ENCODE assay signal across 16 mouse cellular contexts in genomic region chr3:88365705-88366361, GRCm38 (mm10). TPM values are rescaled to one million over a fixed set of nuclear protein-coding genes. Genes with fewer than 3 reads are reported as not detected.
DNase-seq lines count a peak whose midpoint lies in the region; ATAC-seq lines count a peak whose summit lies in the region.
"Had no signal": no experiment of that assay in that cellular context is flagged by ENCODE, and none has a peak within 500 bp of the region (broad histone marks: within the 10 kb centered on the region; RNA-seq: fewer than 3 reads in every experiment).

No protein-coding gene starts in this region.

- H3K36me3 ChIP-seq in heart, embryonic 10.5 days: peaks cover 23% of the 10 kb centered on the region
- peaks cover 31% of the 10 kb centered on the region for H3K36me3 ChIP-seq in megakaryocyte, embryonic 14.5 days (replicated peaks; ENCODE audit: low read length)
- H3K36me3 ChIP-seq in hindbrain, embryonic 12.5 days: peaks cover 23% of the 10 kb centered on the region
- peaks cover 10% of the 10 kb centered on the region for H3K36me3 ChIP-seq in neural tube, embryonic 14.5 days (ENCODE audit: control insufficient read depth, insufficient read depth, low read length)

- peak overlapping the region; percentile 14 for H3K4me2 ChIP-seq in hindbrain, embryonic 12.5 days (replicated peaks)
- no peak overlapping the region for H3K4me2 ChIP-seq in neural tube, embryonic 14.5 days (ENCODE audit: low read depth, low read length)
- H3K4me2 ChIP-seq: midbrain, embryonic 11.5 days had no signal

- ATAC-seq in megakaryocyte, adult 5-6 weeks (ENCODE audit: poor library complexity, severe bottlenecking): no peak
- no peak for ATAC-seq in hindbrain, embryonic 12.5 days (ENCODE audit: low FRiP score)
- peak; percentile 20; the same call in 1 of the 2 replicates for ATAC-seq in neural tube, embryonic 14.5 days (ENCODE audit: low read depth)

- H3K9me3 ChIP-seq in heart, embryonic 10.5 days: peaks cover 8% of the 10 kb centered on the region; the same call in 1 of the 2 replicates
- H3K9me3 ChIP-seq in megakaryocyte, embryonic 14.5 days: peaks cover 31% of the 10 kb centered on the region
- peaks cover 8% of the 10 kb centered on the region for H3K9me3 ChIP-seq in hindbrain, embryonic 12.5 days (replicated peaks)
- H3K9me3 ChIP-seq in neural tube, embryonic 14.5 days (ENCODE audit: control insufficient read depth, low read length): no peaks in the 10 kb centered on the region

- no peak overlapping the region for H3K27ac ChIP-seq in heart, embryonic 10.5 days
- no peak overlapping the region for H3K27ac ChIP-seq in hindbrain, embryonic 12.5 days
- no peak overlapping the region for H3K27ac ChIP-seq in neural tube, embryonic 14.5 days (ENCODE audit: low read depth, low read length)
- H3K27ac ChIP-seq: left cerebral cortex, adult 2 months had no signal

- 29% methylated on average over 34 of the region's 34 CpGs for WGBS in heart, embryonic 10.5 days
- 42% methylated on average over 34 of the region's 34 CpGs for WGBS in hindbrain, embryonic 12.5 days
- 44% methylated on average over 34 of the region's 34 CpGs for WGBS in neural tube, embryonic 14.5 days

- peaks cover 49% of the 10 kb centered on the region for H3K4me1 ChIP-seq in heart, embryonic 10.5 days
- H3K4me1 ChIP-seq in megakaryocyte, embryonic 14.5 days: peaks cover 15% of the 10 kb centered on the region
- H3K4me1 ChIP-seq in hindbrain, embryonic 12.5 days: peaks cover 15% of the 10 kb centered on the region
- no peaks in the 10 kb centered on the region for H3K4me1 ChIP-seq in neural tube, embryonic 14.5 days (ENCODE audit: control insufficient read depth, insufficient read depth, low read length)

- H3K27me3 ChIP-seq in heart, embryonic 10.5 days (ENCODE audit: insufficient read depth, poor library complexity, severe bottlenecking): peaks cover 37% of the 10 kb centered on the region
- H3K27me3 ChIP-seq in megakaryocyte, embryonic 14.5 days (replicated peaks): peaks cover 35% of the 10 kb centered on the region
- peaks cover 22% of the 10 kb centered on the region for H3K27me3 ChIP-seq in hindbrain, embryonic 12.5 days
- H3K27me3 ChIP-seq in neural tube, embryonic 14.5 days (ENCODE audit: control insufficient read depth, insufficient read depth, low read length): no peaks in the 10 kb centered on the region
- H3K27me3 ChIP-seq: CH12.LX had no signal

- H3K4me3 ChIP-seq in heart, embryonic 10.5 days: no peak overlapping the region
- peak overlapping the region; percentile 62 for H3K4me3 ChIP-seq in megakaryocyte, embryonic 14.5 days (replicated peaks)
- H3K4me3 ChIP-seq in hindbrain, embryonic 12.5 days: no peak overlapping the region
- H3K4me3 ChIP-seq in neural tube, embryonic 14.5 days (ENCODE audit: low read depth, low read length): no peak overlapping the region

- H3K9ac ChIP-seq in hindbrain, embryonic 12.5 days: no peak overlapping the region
- no peak overlapping the region for H3K9ac ChIP-seq in neural tube, embryonic 14.5 days (replicated peaks; ENCODE audit: low read depth, low read length)

- peak; percentile 72 for DNase-seq in heart, embryonic 10.5 days (ENCODE audit: low spot score)
- DNase-seq in heart, adult 18-20 months: no peak
- DNase-seq in B cell, adult 2 months: no peak
- DNase-seq in urinary bladder, adult 2 months (ENCODE audit: low spot score): no peak
- DNase-seq: cerebellum, postnatal 14 days; gastrocnemius, postnatal 10 days; kidney, postnatal 14 days; lung, adult 2 months had no signal

RNA-seq across cellular contexts. Expression of gene Paqr6, which starts 1.4 kb away (rescaled TPM):
- polyA plus RNA-seq in heart, embryonic 10.5 days (2016; fragmentation: Nextera tagmentation; extraction: Ambion mirVana): 1.7 and 2.2 TPM in 2 replicates
- under 1 TPM; 0.60 to 0.67 TPM for total RNA-seq in heart, adult 18-20 months (2021)
- not detected in 2 replicates for polyA plus RNA-seq in megakaryocyte, embryonic 14.5 days (2012; ENCODE audit: insufficient read depth, low replicate concordance)
- total RNA-seq in megakaryocyte, adult 5-6 weeks (2015): not detected in 2 replicates
- total RNA-seq in megakaryocyte, adult 5-6 weeks (2017): not detected in 2 replicates
- polyA plus RNA-seq in hindbrain, embryonic 12.5 days (2016; fragmentation: Nextera tagmentation; extraction: Ambion mirVana): 2.2 and 2.8 TPM in 2 replicates
- 0.35 and 1.6 TPM in 2 replicates for polyA plus RNA-seq in neural tube, embryonic 14.5 days (2014; fragmentation: Nextera tagmentation; extraction: Ambion mirVana)
- polyA plus RNA-seq in urinary bladder, adult 2 months (2012; rRNA removed): 47.1 and 70.4 TPM in 2 replicates

RNA-seq across cellular contexts. Expression of gene Bglap3, which starts 6.7 kb away (rescaled TPM):
- 0.44 TPM in 1 of 2 replicates, not detected in the other for polyA plus RNA-seq in heart, embryonic 10.5 days (2016; fragmentation: Nextera tagmentation; extraction: Ambion mirVana)
- total RNA-seq in heart, adult 18-20 months (2021): not detected
- polyA plus RNA-seq in megakaryocyte, embryonic 14.5 days (2012; ENCODE audit: insufficient read depth, low replicate concordance): not detected in 2 replicates
- not detected in 2 replicates for total RNA-seq in megakaryocyte, adult 5-6 weeks (2015)
- total RNA-seq in megakaryocyte, adult 5-6 weeks (2017): not detected in 2 replicates
- not detected in 2 replicates for polyA plus RNA-seq in hindbrain, embryonic 12.5 days (2016; fragmentation: Nextera tagmentation; extraction: Ambion mirVana)
- polyA plus RNA-seq in neural tube, embryonic 14.5 days (2014; fragmentation: Nextera tagmentation; extraction: Ambion mirVana): 0.28 TPM in 1 of 2 replicates, not detected in the other
- 1.9 and 2.7 TPM in 2 replicates for polyA plus RNA-seq in urinary bladder, adult 2 months (2012; rRNA removed)
- polyA plus RNA-seq: heart, postnatal 0 days had no signal

RNA-seq across cellular contexts. Expression of gene Bglap2, which starts 12.7 kb away (rescaled TPM):
- not detected in 2 replicates for polyA plus RNA-seq in heart, embryonic 10.5 days (2016; fragmentation: Nextera tagmentation; extraction: Ambion mirVana)
- not detected for total RNA-seq in heart, adult 18-20 months (2021)
- polyA plus RNA-seq in megakaryocyte, embryonic 14.5 days (2012; ENCODE audit: insufficient read depth, low replicate concordance): not detected in 2 replicates
- total RNA-seq in megakaryocyte, adult 5-6 weeks (2015): 0.84 TPM in 1 of 2 replicates, not detected in the other
- 0.66 TPM in 1 of 2 replicates, not detected in the other for total RNA-seq in megakaryocyte, adult 5-6 weeks (2017)
- not detected in 2 replicates for polyA plus RNA-seq in hindbrain, embryonic 12.5 days (2016; fragmentation: Nextera tagmentation; extraction: Ambion mirVana)
- polyA plus RNA-seq in neural tube, embryonic 14.5 days (2014; fragmentation: Nextera tagmentation; extraction: Ambion mirVana): not detected in 2 replicates
- 21.5 and 24.7 TPM in 2 replicates for polyA plus RNA-seq in urinary bladder, adult 2 months (2012; rRNA removed)
- total RNA-seq: CH12.LX had no signal
- polyA plus RNA-seq: heart, postnatal 0 days; midbrain, embryonic 11.5 days had no signal

RNA-seq across cellular contexts. Expression of gene Bglap, which starts 18.4 kb away (rescaled TPM):
- not detected in 2 replicates for polyA plus RNA-seq in heart, embryonic 10.5 days (2016; fragmentation: Nextera tagmentation; extraction: Ambion mirVana)
- total RNA-seq in heart, adult 18-20 months (2021): not detected
- not detected in 2 replicates for polyA plus RNA-seq in megakaryocyte, embryonic 14.5 days (2012; ENCODE audit: insufficient read depth, low replicate concordance)
- total RNA-seq in megakaryocyte, adult 5-6 weeks (2015): 0.93 and 1.5 TPM in 2 replicates
- total RNA-seq in megakaryocyte, adult 5-6 weeks (2017): 5.0 and 6.3 TPM in 2 replicates
- not detected in 2 replicates for polyA plus RNA-seq in hindbrain, embryonic 12.5 days (2016; fragmentation: Nextera tagmentation; extraction: Ambion mirVana)
- not detected in 2 replicates for polyA plus RNA-seq in neural tube, embryonic 14.5 days (2014; fragmentation: Nextera tagmentation; extraction: Ambion mirVana)
- 0.27 and 0.89 TPM in 2 replicates for polyA plus RNA-seq in urinary bladder, adult 2 months (2012; rRNA removed)
- total RNA-seq: CH12.LX had no signal
- polyA plus RNA-seq: heart, postnatal 0 days; lung, adult 2 months had no signal

RNA-seq across cellular contexts. Expression of gene Smg5, which starts 29.8 kb away (rescaled TPM):
- polyA plus RNA-seq in heart, embryonic 10.5 days (2016; fragmentation: Nextera tagmentation; extraction: Ambion mirVana): 64.5 and 76.0 TPM in 2 replicates
- total RNA-seq in heart, adult 18-20 months (2021): 10 to 100 TPM; 48.3 to 55.9 TPM
- polyA plus RNA-seq in megakaryocyte, embryonic 14.5 days (2012; ENCODE audit: insufficient read depth, low replicate concordance): 39.8 and 77.9 TPM in 2 replicates
- 20.6 and 21.1 TPM in 2 replicates for total RNA-seq in megakaryocyte, adult 5-6 weeks (2015)
- 34.5 and 48.0 TPM in 2 replicates for total RNA-seq in megakaryocyte, adult 5-6 weeks (2017)
- 83.3 and 83.8 TPM in 2 replicates for polyA plus RNA-seq in hindbrain, embryonic 12.5 days (2016; fragmentation: Nextera tagmentation; extraction: Ambion mirVana)
- polyA plus RNA-seq in neural tube, embryonic 14.5 days (2014; fragmentation: Nextera tagmentation; extraction: Ambion mirVana): 47.6 and 49.0 TPM in 2 replicates
- 56.7 and 58.4 TPM in 2 replicates for polyA plus RNA-seq in urinary bladder, adult 2 months (2012; rRNA removed)

Comparison
In these comparisons a context has a peak if more than half of its experiments do, and no peak if none do; other contexts are left out.
1. RNA of gene Paqr6, which starts 1.4 kb away (polyA plus RNA-seq): 47.1 to 70.4 TPM in urinary bladder, adult 2 months; 2.2 to 2.8 TPM in hindbrain, embryonic 12.5 days, 1.7 to 2.2 TPM in heart, embryonic 10.5 days, 0.35 to 1.6 TPM in neural tube, embryonic 14.5 days and not detected in megakaryocyte, embryonic 14.5 days; every median in the first group is over 10 times any median in the second.
2. RNA of gene Bglap2, which starts 12.7 kb away (polyA plus RNA-seq): 21.5 to 24.7 TPM in urinary bladder, adult 2 months; not detected in heart, embryonic 10.5 days, not detected in megakaryocyte, embryonic 14.5 days, not detected in hindbrain, embryonic 12.5 days and not detected in neural tube, embryonic 14.5 days; every median in the first group is over 10 times any median in the second.